Mouse (Mus musculus) brain, adult 10 weeks (tissue): ENCODE data around the gene Bbs1. TPM values are rescaled to one million over a fixed set of nuclear protein-coding genes. Genes with fewer than 3 reads are reported as not detected.

Source experiments
- polyA plus RNA-seq: library from polyadenylated mRNA; stranded (reverse); fragments of 350-450 nt; fragmentation: Illumina TruSeq; extraction: RNeasy Lipid Tissue Mini Kit (QIAGEN cat#74804); gene quantifications from one replicate; pipeline ENCODE4 v1.2.3, GENCODE M21; 2015; ENCODE audit warnings: low read depth, low replicate concordance

Bbs1 gene
- polyA plus RNA-seq, result 26.4 TPM

GRCm38 (mm10) chr19:4905979-4906794, at the start of gene Bbs1:
TSS of gene Bbs1 (minus strand) at chr19:4906628.

GRCm38 (mm10) chr19:4942551-4943252, 36.3 kb upstream of the Bbs1 start, which contains the start of gene Peli3:
TSS of gene Peli3 (minus strand) at chr19:4943127.

GRCm38 (mm10) chr19:4927904-4928531, 21.6 kb upstream of the Bbs1 start, which contains the start of gene Dpp3:
TSS of gene Dpp3 (minus strand) at chr19:4928287.

GRCm38 (mm10) chr19:4878405-4879323, 27.8 kb downstream of the Bbs1 start, which contains the start of gene Zdhhc24:
TSS of gene Zdhhc24 (plus strand) at chr19:4878668.

GRCm38 (mm10) chr19:4877785-4878184, 28.6 kb downstream of the Bbs1 start, which contains the start of gene Actn3:
TSS of gene Actn3 (minus strand) at chr19:4877909.

GRCm38 (mm10) chr19:4854552-4855469, 51.6 kb downstream of the Bbs1 start, which contains the start of gene Ctsf:
TSS of gene Ctsf (plus strand) at chr19:4855130.

GRCm38 (mm10) chr19:4839149-4839548, 67.3 kb downstream of the Bbs1 start, which contains the start of the genes Ccs and Ccdc87:
TSS of gene Ccs (minus strand) at chr19:4839332.
TSS of gene Ccdc87 (plus strand) at chr19:4839366.

Other genes starting within 250 kb of the Bbs1 start
- gene Gm960, start 208.0 kb downstream of the Bbs1 start, polyA plus RNA-seq, result 2.2 TPM
- 238 TPM for gene Sptbn2, start 195.5 kb downstream of the Bbs1 start, polyA plus RNA-seq
- gene Rbm4b, start 150.1 kb downstream of the Bbs1 start, polyA plus RNA-seq, result 28.5 TPM
- gene Rbm4, start 112.7 kb downstream of the Bbs1 start, polyA plus RNA-seq, result 41.4 TPM
- gene Gm21992, start 95.0 kb downstream of the Bbs1 start, polyA plus RNA-seq, result 15.5 TPM
- gene Rbm14, start 95.0 kb downstream of the Bbs1 start, polyA plus RNA-seq, result 18.0 TPM
- gene Ccs, start 67.3 kb downstream of the Bbs1 start, polyA plus RNA-seq, result 37.6 TPM
- 1.8 TPM for gene Ccdc87, start 67.3 kb downstream of the Bbs1 start, polyA plus RNA-seq
- gene Ctsf, start 51.5 kb downstream of the Bbs1 start, polyA plus RNA-seq, result 85.3 TPM
- gene Actn3, start 28.7 kb downstream of the Bbs1 start, polyA plus RNA-seq, result 1.2 TPM
- 23.6 TPM for gene Zdhhc24, start 28.0 kb downstream of the Bbs1 start, polyA plus RNA-seq
- 45.4 TPM for gene Dpp3, start 21.7 kb upstream of the Bbs1 start, polyA plus RNA-seq
- 16.6 TPM for gene Peli3, start 36.5 kb upstream of the Bbs1 start, polyA plus RNA-seq
- 106 TPM for gene Mrpl11, start 55.5 kb upstream of the Bbs1 start, polyA plus RNA-seq
- 12.4 TPM for gene Npas4, start 83.7 kb upstream of the Bbs1 start, polyA plus RNA-seq
- gene Slc29a2, start 117.2 kb upstream of the Bbs1 start, polyA plus RNA-seq, result 14.1 TPM
- gene B4gat1, start 132.2 kb upstream of the Bbs1 start, polyA plus RNA-seq, result 133 TPM
- gene AC124502.3, start 132.3 kb upstream of the Bbs1 start, polyA plus RNA-seq, result 3.9 TPM
- gene Brms1, start 134.7 kb upstream of the Bbs1 start, polyA plus RNA-seq, result 31.7 TPM
- 38.7 TPM for gene Rin1, start 143.9 kb upstream of the Bbs1 start, polyA plus RNA-seq
- gene Cd248, start 161.4 kb upstream of the Bbs1 start, polyA plus RNA-seq, result 3.2 TPM
- gene Tmem151a, start 178.9 kb upstream of the Bbs1 start, polyA plus RNA-seq, result 107 TPM
- 32.8 TPM for gene Yif1a, start 181.9 kb upstream of the Bbs1 start, polyA plus RNA-seq
- gene Cnih2, start 191.9 kb upstream of the Bbs1 start, polyA plus RNA-seq, result 266 TPM
- 157 TPM for gene Rab1b, start 200.4 kb upstream of the Bbs1 start, polyA plus RNA-seq
- 211 TPM for gene Klc2, start 211.9 kb upstream of the Bbs1 start, polyA plus RNA-seq